Mouse (Mus musculus): ENCODE data around the gene Carmil3.

DNA sequence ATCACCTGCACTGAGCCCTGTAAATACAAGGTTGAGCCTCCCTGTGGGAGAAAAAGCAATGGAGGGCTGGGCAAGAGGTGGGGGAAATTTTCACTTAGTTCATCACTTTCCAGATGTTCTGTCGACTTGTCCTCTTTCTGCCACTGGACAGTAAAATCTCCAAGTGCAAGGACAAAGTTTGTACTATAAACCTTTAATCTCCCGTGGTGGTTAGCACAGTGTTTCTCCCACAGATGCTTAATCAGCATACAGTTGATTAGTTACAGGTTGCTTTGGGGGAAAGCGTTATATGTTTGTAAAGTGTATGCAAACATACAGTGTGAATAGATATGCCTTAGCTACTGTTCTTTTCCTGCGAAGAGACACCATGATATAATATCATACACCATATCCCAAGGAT is 24.0 kb upstream of the Carmil3 start:
- no peak for TF ChIP-seq CTCF (IDR thresholded peaks at IDR 0.05 in 2 of 3, conservative IDR thresholded peaks at IDR 0.05 in 1 of 3; ENCODE audit: control insufficient read depth in 1 of 3, insufficient read depth in 1 of 3, low read depth in 2 of 3, low read length in 3 of 3, poor library complexity in 1 of 3, severe bottlenecking in 1 of 3)
- TF ChIP-seq ETS1 (IDR thresholded peaks at IDR 0.05; ENCODE audit: low read depth, low read length) = no peak
- TF ChIP-seq POLR2A (IDR thresholded peaks at IDR 0.05; ENCODE audit: control insufficient read depth in 1 of 2, insufficient read depth in 1 of 2, low read depth in 1 of 2, low read length in 2 of 2, poor library complexity in 1 of 2) = no peak
- TF ChIP-seq MAX (IDR thresholded peaks at IDR 0.05; ENCODE audit: low read length) = no peak
- no peak for TF ChIP-seq USF1 (IDR thresholded peaks at IDR 0.05; ENCODE audit: low read depth, low read length)
- TF ChIP-seq GATA1 (IDR thresholded peaks at IDR 0.05; ENCODE audit: low read depth, low read length) = no peak
- TF ChIP-seq SIN3A (IDR thresholded peaks at IDR 0.05; ENCODE audit: low read length) = no peak
- no peak for TF ChIP-seq NELFE (IDR thresholded peaks at IDR 0.05; ENCODE audit: low read depth, low read length)
- no peak for TF ChIP-seq TBP (IDR thresholded peaks at IDR 0.05; ENCODE audit: low read depth, low read length)
- no peak for TF ChIP-seq EP300 (IDR thresholded peaks at IDR 0.05; ENCODE audit: low read depth in 1 of 2, low read length in 2 of 2)
- TF ChIP-seq RCOR1 (IDR thresholded peaks at IDR 0.05; ENCODE audit: low read depth, low read length) = no peak
